Mouse (Mus musculus): ENCODE data around the gene AY074887. TPM values are rescaled to one million over a fixed set of nuclear protein-coding genes. Genes with fewer than 3 reads are reported as not detected.
A peak's percentile ranks its signal among the peaks of the same experiment; 100 is the strongest.
"Not testable (repeated sequence)": the region's sequence is repeated elsewhere in the genome, so short reads cannot be mapped to it uniquely, and the experiment has no call there.

Gene AY074887
- not detected for total RNA-seq (2021)
- long read RNA-seq, experiment 1, result 0 reads
- long read RNA-seq, experiment 2, result 0 reads

- DNase-seq, result peak; percentile 94
These were observed at the start of gene AY074887, which contains the start of gene Psma4 for GRCm38 (mm10) chr9:54950575-54951321. TSS of gene AY074887 (minus strand) at chr9:54950998. TSS of gene Psma4 (plus strand) at chr9:54950790.

- DNase-seq, result no peak
These were observed 44.8 kb upstream of the AY074887 start for GRCm38 (mm10) chr9:54995645-54996044.

GRCm38 (mm10) chr9:54994381-54994780 lies 43.6 kb upstream of the AY074887 start:
- DNase-seq, result no peak

- DNase-seq, result no peak
These were observed 39.6 kb upstream of the AY074887 start for GRCm38 (mm10) chr9:54990362-54990761.

GRCm38 (mm10) chr9:54982401-54982800 lies 31.6 kb upstream of the AY074887 start:
- no peak for DNase-seq

GRCm38 (mm10) chr9:54981291-54982191 lies 30.7 kb upstream of the AY074887 start:
- DNase-seq, result no peak

GRCm38 (mm10) chr9:54980674-54981073 lies 29.9 kb upstream of the AY074887 start, which contains the start of gene Chrna5:
TSS of gene Chrna5 (plus strand) at chr9:54980880.
- DNase-seq, result no peak

- no peak for DNase-seq
These were observed 19.3 kb upstream of the AY074887 start for GRCm38 (mm10) chr9:54969972-54970637.

- DNase-seq, result no peak
These were observed 12.9 kb upstream of the AY074887 start for GRCm38 (mm10) chr9:54963669-54964068.

- DNase-seq, result no peak
These were observed 10.3 kb upstream of the AY074887 start for GRCm38 (mm10) chr9:54961059-54961458.

GRCm38 (mm10) chr9:54950162-54950561 lies 636 bp downstream of the AY074887 start:
- not testable (repeated sequence) for DNase-seq

GRCm38 (mm10) chr9:54949465-54949864 lies 1.3 kb downstream of the AY074887 start:
- no peak for DNase-seq

GRCm38 (mm10) chr9:54946256-54946655 lies 4.5 kb downstream of the AY074887 start:
- DNase-seq, result no peak

- no peak for DNase-seq
These were observed 6.3 kb downstream of the AY074887 start for GRCm38 (mm10) chr9:54944467-54944866.

GRCm38 (mm10) chr9:54942071-54942470 lies 8.7 kb downstream of the AY074887 start:
- DNase-seq, result no peak

GRCm38 (mm10) chr9:54932379-54932778 lies 18.4 kb downstream of the AY074887 start:
- no peak for DNase-seq

- DNase-seq, result no peak
These were observed 19.0 kb downstream of the AY074887 start for GRCm38 (mm10) chr9:54931765-54932164.

GRCm38 (mm10) chr9:54930741-54931140 lies 20.1 kb downstream of the AY074887 start:
- no peak for DNase-seq

- DNase-seq, result no peak
These were observed 30.9 kb downstream of the AY074887 start for GRCm38 (mm10) chr9:54919946-54920345.

GRCm38 (mm10) chr9:54918781-54919180 lies 32.0 kb downstream of the AY074887 start:
- DNase-seq, result no peak

GRCm38 (mm10) chr9:54918191-54918590 lies 32.6 kb downstream of the AY074887 start:
- no peak for DNase-seq

- peak; percentile 92 for DNase-seq
These were observed 33.7 kb downstream of the AY074887 start, which contains the start of gene Hykk for GRCm38 (mm10) chr9:54917010-54917677. TSS of gene Hykk (plus strand) at chr9:54917283.
